Mouse (Mus musculus) neural tube, embryonic 14.5 days (tissue): ENCODE results near the gene Man2a2. TPM values are rescaled to one million over a fixed set of nuclear protein-coding genes. Genes with fewer than 3 reads are reported as not detected.

Source experiments
- ATAC-seq: fragments of 200-750 bp; cut with Nextera tagmentation; 2 replicates; pipeline ENCODE4 v1.8.0; 2017; ENCODE audit warnings: low read depth, mild to moderate bottlenecking, moderate TSS enrichment, moderate library complexity
- H3K27ac ChIP-seq: fragments of 300-500 bp; sonication (generic); 2 replicates; pipeline ENCODE4 v1.5.1; 2014; ENCODE audit warnings: low read depth, mild to moderate bottlenecking, control low read depth, low read length, moderate library complexity, mixed read lengths
- H3K27me3 ChIP-seq: fragments of 300-500 bp; sonication (generic); 2 replicates; pipeline ENCODE4 v1.6.1; 2014; ENCODE audit warnings: low read length; ENCODE audit not compliant: control insufficient read depth, insufficient read depth
- H3K36me3 ChIP-seq: fragments of 300-500 bp; sonication (generic); 2 replicates; pipeline ENCODE4 v1.6.1; 2014; ENCODE audit warnings: low read length, mixed read lengths; ENCODE audit not compliant: control insufficient read depth, insufficient read depth
- H3K4me1 ChIP-seq: fragments of 300-500 bp; sonication (generic); 2 replicates; pipeline ENCODE4 v1.6.1; 2014; ENCODE audit warnings: low read length; ENCODE audit not compliant: control insufficient read depth, insufficient read depth
- H3K4me2 ChIP-seq: fragments of 300-500 bp; sonication (generic); 2 replicates; pipeline ENCODE4 v1.6.1; 2014; ENCODE audit warnings: mild to moderate bottlenecking, low read depth, low read length, control low read depth
- H3K4me3 ChIP-seq: fragments of 300-500 bp; sonication (generic); 2 replicates; pipeline ENCODE4 v1.5.1; 2014; ENCODE audit warnings: low read depth, low read length, control low read depth, mixed read lengths
- H3K9ac ChIP-seq: fragments of 300-500 bp; sonication (generic); replicated peaks from 2 replicates; pipeline ENCODE4 v1.6.1; 2014; ENCODE audit warnings: low read depth, mild to moderate bottlenecking, control low read depth, low read length, mixed read lengths
- H3K9me3 ChIP-seq: fragments of 300-500 bp; sonication (generic); 2 replicates; pipeline ENCODE4 v1.6.1; 2016; ENCODE audit warnings: low read length; ENCODE audit not compliant: control insufficient read depth
- WGBS: fragments of 180-500 bp; shearing (Covaris S2); extraction: QIAGEN DNeasy Blood & Tissue Kit; methylation state at CpG from one replicate; pipeline ENCODE4 v1.1.7; 2014; 5-methylcytosine and 5-hydroxymethylcytosine counted together
- polyA plus RNA-seq: library from polyadenylated mRNA; unstranded; fragments of >200 nt; fragmentation: Nextera tagmentation; extraction: Ambion mirVana; gene quantifications from 2 replicates; pipeline ENCODE4 v1.2.1, GENCODE M21; 2014

Gene Man2a2
- polyA plus RNA-seq, 1 experiment from 2014 or later = 22.9 TPM

GRCm38 (mm10) chr7:80299568-80299967 lies 71.6 kb downstream of the Man2a2 start:
- WGBS = 94% methylated on average over 3 of the region's 3 CpGs

More at GRCm38 (mm10) chr7:80299568-80299967, 71.6 kb downstream of the Man2a2 start:
- Histone ChIP-seq H3K4me2 (no peak overlapping the region), H3K4me3 (no peak overlapping the region), H3K27me3 (no peaks in the 10 kb centered on the region), H3K27ac (no peak overlapping the region), H3K9me3 (no peaks in the 10 kb centered on the region), H3K4me1 (0 out of 2 replicates have a peak, but pooled peaks cover 3% of the 10 kb centered on the region), H3K36me3 (no peaks in the 10 kb centered on the region), H3K9ac (no peak overlapping the region)
- ATAC-seq = no peak

Other genes starting within 250 kb of the Man2a2 start
- 18.7 and 25.7 TPM in 2 replicates for gene Sema4b, start 184.5 kb downstream of the Man2a2 start, polyA plus RNA-seq
- gene Cib1, start 138.6 kb downstream of the Man2a2 start, polyA plus RNA-seq = 26.4 and 38.0 TPM in 2 replicates
- gene Gdpgp1, start 138.5 kb downstream of the Man2a2 start, polyA plus RNA-seq = 4.5 and 5.3 TPM in 2 replicates
- 3.1 and 4.2 TPM in 2 replicates for gene Ttll13, start 125.0 kb downstream of the Man2a2 start, polyA plus RNA-seq
- 66.2 and 70.2 TPM in 2 replicates for gene Ngrn, start 110.2 kb downstream of the Man2a2 start, polyA plus RNA-seq
- gene Vps33b, start 101.7 kb downstream of the Man2a2 start, polyA plus RNA-seq = 34.9 and 35.3 TPM in 2 replicates
- gene Prc1, start 76.9 kb downstream of the Man2a2 start, polyA plus RNA-seq = 21.5 and 24.9 TPM in 2 replicates
- 13.7 and 20.1 TPM in 2 replicates for gene Rccd1, start 46.9 kb downstream of the Man2a2 start, polyA plus RNA-seq
- gene Unc45a, start 30.4 kb downstream of the Man2a2 start, polyA plus RNA-seq = 32.3 and 41.0 TPM in 2 replicates
- gene Hddc3, start 28.3 kb downstream of the Man2a2 start, polyA plus RNA-seq = 21.5 and 25.8 TPM in 2 replicates
- 2.2 and 6.0 TPM in 2 replicates for gene Fes, start 16.6 kb upstream of the Man2a2 start, polyA plus RNA-seq
- gene Furin, start 34.1 kb upstream of the Man2a2 start, polyA plus RNA-seq = 5.3 TPM in 2 replicates
- gene Blm, start 163.7 kb upstream of the Man2a2 start, polyA plus RNA-seq = 10.2 and 11.2 TPM in 2 replicates